Comparison of ENCODE assay signal across 23 mouse cellular contexts in the genomic region with DNA sequence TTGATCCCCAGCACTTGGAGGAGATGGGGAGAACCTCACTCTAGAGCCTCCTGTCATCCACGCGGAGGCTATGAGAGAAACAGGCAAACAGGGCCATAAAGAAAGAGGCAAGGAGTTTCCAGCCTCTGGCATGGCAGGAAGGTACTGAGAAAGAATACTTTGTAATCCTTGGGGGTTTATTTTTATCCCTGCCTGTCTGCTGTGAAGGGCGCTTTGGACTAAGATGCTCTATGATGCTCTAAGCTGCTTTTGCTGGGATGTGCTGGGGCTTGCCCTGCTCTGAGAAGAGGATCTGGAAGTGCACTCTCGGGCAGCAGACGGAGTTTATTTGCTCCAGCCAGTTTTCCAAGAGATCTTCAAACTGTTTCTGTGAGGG.
DNase-seq lines count a peak whose midpoint lies in the region; ATAC-seq and TF ChIP-seq lines count a peak whose summit lies in the region.
"Had no signal": no experiment of that assay in that cellular context is flagged by ENCODE, and none has a peak within 500 bp of the region (broad histone marks: within the 10 kb centered on the region; RNA-seq: fewer than 3 reads in every experiment).

No protein-coding gene starts in this region.

- no peak overlapping the region for H3K27ac ChIP-seq in heart, embryonic 10.5 days
- H3K27ac ChIP-seq in kidney, postnatal 0 days = peak overlapping the region; percentile 32; the same call in 1 of the 2 replicates
- 0 out of 2 replicates have a peak overlapping the region, but pooled peaks have one; percentile 12 for H3K27ac ChIP-seq in MEL (ENCODE audit: control insufficient read depth, low read depth, low read length)
- H3K27ac ChIP-seq: embryonic facial prominence, embryonic 15.5 days; forebrain, embryonic 10.5 days; heart, embryonic 13.5 days; hindbrain, embryonic 12.5 days had no signal

- H3K4me2 ChIP-seq in kidney, postnatal 0 days (ENCODE audit: low read length) = no peak overlapping the region
- H3K4me2 ChIP-seq: embryonic facial prominence, embryonic 15.5 days; heart, embryonic 13.5 days; hindbrain, embryonic 12.5 days had no signal

- TF ChIP-seq EP300 in MEL (IDR thresholded peaks at IDR 0.05; ENCODE audit: low read depth in 1 of 2, low read length in 2 of 2) = no peak

- no peaks in the 10 kb centered on the region for H3K79me2 ChIP-seq in MEL (ENCODE audit: control insufficient read depth, insufficient read depth, low read length, poor library complexity)

- no peaks in the 10 kb centered on the region for H3K36me3 ChIP-seq in heart, embryonic 10.5 days
- H3K36me3 ChIP-seq in kidney, postnatal 0 days (ENCODE audit: insufficient read depth, low read length) = no peaks in the 10 kb centered on the region
- H3K36me3 ChIP-seq in MEL (ENCODE audit: control insufficient read depth in 1 of 2, insufficient read depth in 2 of 2, low read length in 2 of 2) = peaks cover 0 to 49% of the 10 kb centered on the region in 2 experiments; a peak in 2 of 4 replicates
- H3K36me3 ChIP-seq: embryonic facial prominence, embryonic 15.5 days; forebrain, embryonic 10.5 days; heart, embryonic 13.5 days; hindbrain, embryonic 12.5 days had no signal

- no peaks in the 10 kb centered on the region for H3K9me3 ChIP-seq in heart, embryonic 10.5 days
- no peaks in the 10 kb centered on the region for H3K9me3 ChIP-seq in kidney, postnatal 0 days (replicated peaks; ENCODE audit: low read length)
- H3K9me3 ChIP-seq in MEL (replicated peaks; ENCODE audit: insufficient read depth, low read length) = no peaks in the 10 kb centered on the region
- H3K9me3 ChIP-seq: embryonic facial prominence, embryonic 15.5 days; forebrain, embryonic 10.5 days; heart, embryonic 13.5 days had no signal

- no peak for TF ChIP-seq CTCF in kidney, postnatal 0 days (IDR thresholded peaks at IDR 0.05; ENCODE audit: low read depth)
- TF ChIP-seq CTCF in MEL (IDR thresholded peaks at IDR 0.05 in 2 of 3, conservative IDR thresholded peaks at IDR 0.05 in 1 of 3; ENCODE audit: control insufficient read depth in 1 of 3, insufficient read depth in 1 of 3, low read depth in 2 of 3, low read length in 3 of 3, poor library complexity in 1 of 3, severe bottlenecking in 1 of 3) = no peak

- H3K4me1 ChIP-seq in heart, embryonic 10.5 days = peaks cover 13% of the 10 kb centered on the region; the same call in 1 of the 2 replicates
- no peaks in the 10 kb centered on the region for H3K4me1 ChIP-seq in kidney, postnatal 0 days (replicated peaks; ENCODE audit: insufficient read depth, low read length)
- H3K4me1 ChIP-seq in MEL (ENCODE audit: control insufficient read depth in 1 of 2, insufficient read depth in 2 of 2, low read length in 2 of 2) = peaks cover 30 to 51% of the 10 kb centered on the region in 2 experiments
- H3K4me1 ChIP-seq: embryonic facial prominence, embryonic 15.5 days had no signal

- H3K27me3 ChIP-seq in heart, embryonic 10.5 days (ENCODE audit: insufficient read depth, poor library complexity, severe bottlenecking) = no peaks in the 10 kb centered on the region
- H3K27me3 ChIP-seq in kidney, postnatal 0 days (ENCODE audit: insufficient read depth, low read length) = no peaks in the 10 kb centered on the region
- no peaks in the 10 kb centered on the region for H3K27me3 ChIP-seq in MEL (ENCODE audit: control insufficient read depth in 1 of 2, insufficient read depth in 2 of 2, low read length in 2 of 2)
- H3K27me3 ChIP-seq: CH12.LX; embryonic facial prominence, embryonic 15.5 days; heart, embryonic 13.5 days; hindbrain, embryonic 12.5 days had no signal

- ATAC-seq in kidney, postnatal 0 days (replicated peaks; ENCODE audit: low FRiP score, low read depth) = no peak
- ATAC-seq: forebrain, embryonic 14.5 days; hindbrain, embryonic 16.5 days had no signal

- no peak overlapping the region for H3K4me3 ChIP-seq in heart, embryonic 10.5 days
- no peak overlapping the region for H3K4me3 ChIP-seq in kidney, postnatal 0 days (replicated peaks; ENCODE audit: low read depth, low read length)
- H3K4me3 ChIP-seq in MEL (ENCODE audit: control insufficient read depth in 1 of 2, insufficient read depth in 1 of 2, low read depth in 2 of 2, low read length in 2 of 2) = no peak overlapping the region
- H3K4me3 ChIP-seq: embryonic facial prominence, embryonic 15.5 days; erythroblast, embryonic 14.5 days; forebrain, embryonic 10.5 days; heart, embryonic 13.5 days; hindbrain, embryonic 12.5 days had no signal

- WGBS in heart, embryonic 10.5 days = 72% methylated on average over 5 of the region's 5 CpGs
- WGBS in kidney, postnatal 0 days = 72% methylated on average over 5 of the region's 5 CpGs

- no peak overlapping the region for H3K9ac ChIP-seq in kidney, postnatal 0 days (ENCODE audit: low read depth, low read length)
- H3K9ac ChIP-seq in MEL (ENCODE audit: control insufficient read depth, low read depth, low read length, poor library complexity, severe bottlenecking) = no peak overlapping the region
- H3K9ac ChIP-seq: embryonic facial prominence, embryonic 15.5 days; heart, embryonic 13.5 days; hindbrain, embryonic 12.5 days had no signal

- peak; percentile 27 for DNase-seq in heart, embryonic 10.5 days (ENCODE audit: low spot score)
- no peak for DNase-seq in heart, adult 18-20 months
- DNase-seq in kidney, postnatal 0 days (ENCODE audit: low spot score) = no peak
- DNase-seq in kidney, adult 9 months = no peak
- peak; percentile 20 for DNase-seq in MEL (ENCODE audit: low read depth, low spot score)
- peak; percentile 10 for DNase-seq in retina, postnatal 1 day
- no peak for DNase-seq in adrenal gland, adult 8-10 months
- DNase-seq: adrenal gland, adult 2 months; adrenal gland, postnatal 36 days; cerebellum, adult 11 months; cerebellum, adult 8-10 months; cerebellum, postnatal 14 days; embryo, embryonic 11 days; gastrocnemius, postnatal 10 days; heart, postnatal 36 days had no signal

- TF ChIP-seq RAD21 in MEL (IDR thresholded peaks at IDR 0.05; ENCODE audit: low read depth, low read length) = no peak

- no peak for TF ChIP-seq POLR2A in MEL (IDR thresholded peaks at IDR 0.05; ENCODE audit: control insufficient read depth in 1 of 2, insufficient read depth in 1 of 2, low read depth in 1 of 2, low read length in 2 of 2, poor library complexity in 1 of 2)

TF ChIP-seq in MEL, 35 proteins besides CTCF, POLR2A, EP300 and RAD21:
- no peak for TF ChIP-seq NELFE (IDR thresholded peaks at IDR 0.05; ENCODE audit: low read depth, low read length)
- TF ChIP-seq UBTF (IDR thresholded peaks at IDR 0.05; ENCODE audit: borderline replicate concordance, insufficient read depth, low read depth, low read length) = no peak
- no peak for TF ChIP-seq HCFC1 (IDR thresholded peaks at IDR 0.05; ENCODE audit: low read depth, low read length)
- TF ChIP-seq POLR2AphosphoS5 (IDR thresholded peaks at IDR 0.05; ENCODE audit: borderline replicate concordance, low read depth, low read length) = no peak
- TF ChIP-seq E2F4 (IDR thresholded peaks at IDR 0.05; ENCODE audit: borderline replicate concordance, low read depth, low read length) = no peak
- TF ChIP-seq TCF12 (IDR thresholded peaks at IDR 0.05; ENCODE audit: low read depth, low read length) = no peak
- no peak for TF ChIP-seq USF2 (IDR thresholded peaks at IDR 0.05; ENCODE audit: borderline replicate concordance in 1 of 2, insufficient read depth in 1 of 2, low read depth in 1 of 2, low read length in 2 of 2)
- no peak for TF ChIP-seq TBP (IDR thresholded peaks at IDR 0.05; ENCODE audit: low read depth, low read length)
- no peak for TF ChIP-seq SIN3A (IDR thresholded peaks at IDR 0.05; ENCODE audit: low read length)
- no peak for TF ChIP-seq TAL1 (IDR thresholded peaks at IDR 0.05; ENCODE audit: low read length)
- no peak for TF ChIP-seq ZNF384 (IDR thresholded peaks at IDR 0.05; ENCODE audit: low read depth, low read length)
- no peak for TF ChIP-seq GATA1 (IDR thresholded peaks at IDR 0.05; ENCODE audit: low read depth, low read length)

Comparison
In these comparisons a context has a peak if more than half of its experiments do, and no peak if none do; other contexts are left out.
1. DNase-seq: peak in heart, embryonic 10.5 days (single experiment), MEL (single experiment) and retina, postnatal 1 day (single experiment); none in heart, adult 18-20 months (0 of 2), kidney, postnatal 0 days (single experiment), kidney, adult 9 months (single experiment) and adrenal gland, adult 8-10 months (single experiment).